Mouse (Mus musculus): ENCODE data around the gene Zbed3. TPM values are rescaled to one million over a fixed set of nuclear protein-coding genes. Genes with fewer than 3 reads are reported as not detected.
A peak's percentile ranks its signal among the peaks of the same experiment; 100 is the strongest.

The Zbed3 gene
- polyA plus RNA-seq, 1 experiment, result 13.7 TPM

GRCm38 (mm10) chr13:95320451-95320850, 3.0 kb upstream of the Zbed3 start:
- no peak overlapping the region for H3K27ac ChIP-seq (ENCODE audit: insufficient read depth, low read length)

GRCm38 (mm10) chr13:95323950-95324625, 676 bp downstream of the Zbed3 start:
- TF ChIP-seq CTCF (IDR thresholded peaks at IDR 0.05; ENCODE audit: low read depth, low read length), result peak; percentile 45
- no peak for TF ChIP-seq EP300 (IDR thresholded peaks at IDR 0.05; ENCODE audit: insufficient read depth, low read depth, low read length)
- no peaks in the 10 kb centered on the region for H3K36me3 ChIP-seq (ENCODE audit: control insufficient read depth, insufficient read depth, low read length, poor library complexity, severe bottlenecking)
- H3K4me1 ChIP-seq (ENCODE audit: control insufficient read depth, insufficient read depth, low read length), result peaks cover 3% of the 10 kb centered on the region
- no peak overlapping the region for H3K27ac ChIP-seq (ENCODE audit: insufficient read depth, low read length)
- H3K9me3 ChIP-seq (replicated peaks; ENCODE audit: control insufficient read depth, insufficient read depth, low read length, poor library complexity, severe bottlenecking), result no peaks in the 10 kb centered on the region
- peak overlapping the region; percentile 91 for H3K9ac ChIP-seq (ENCODE audit: low read depth, poor library complexity, severe bottlenecking)
- H3K27me3 ChIP-seq (ENCODE audit: control insufficient read depth, insufficient read depth, low read length, poor library complexity, severe bottlenecking), result no peaks in the 10 kb centered on the region; the same call in 1 of the 2 replicates
- H3K4me3 ChIP-seq (ENCODE audit: low read depth, low read length), result peak overlapping the region; percentile 62

More at GRCm38 (mm10) chr13:95320451-95320850, 3.0 kb upstream of the Zbed3 start:
- no peaks in the 10 kb centered on the region for H3K36me3 ChIP-seq (ENCODE audit: control insufficient read depth, insufficient read depth, low read length, poor library complexity, severe bottlenecking)
- no peak overlapping the region for H3K4me3 ChIP-seq (ENCODE audit: low read depth, low read length)
- no peak overlapping the region for H3K9ac ChIP-seq (ENCODE audit: low read depth, poor library complexity, severe bottlenecking)
- no peaks in the 10 kb centered on the region for H3K4me1 ChIP-seq (ENCODE audit: control insufficient read depth, insufficient read depth, low read length)
- H3K9me3 ChIP-seq (replicated peaks; ENCODE audit: control insufficient read depth, insufficient read depth, low read length, poor library complexity, severe bottlenecking), result no peaks in the 10 kb centered on the region
- TF ChIP-seq POLR2A (IDR thresholded peaks at IDR 0.05; ENCODE audit: insufficient read depth, low read length) (no peak), CTCF (IDR thresholded peaks at IDR 0.05; ENCODE audit: low read depth, low read length) (no peak), EP300 (IDR thresholded peaks at IDR 0.05; ENCODE audit: insufficient read depth, low read depth, low read length) (no peak)
- no peaks in the 10 kb centered on the region; the same call in 1 of the 2 replicates for H3K27me3 ChIP-seq (ENCODE audit: control insufficient read depth, insufficient read depth, low read length, poor library complexity, severe bottlenecking)

- Histone ChIP-seq H3K9me3 (replicated peaks; ENCODE audit: control insufficient read depth, insufficient read depth, low read length, poor library complexity, severe bottlenecking) (no peaks in the 10 kb centered on the region), H3K27me3 (ENCODE audit: control insufficient read depth, insufficient read depth, low read length, poor library complexity, severe bottlenecking) (no peaks in the 10 kb centered on the region; the same call in 1 of the 2 replicates), H3K27ac (ENCODE audit: insufficient read depth, low read length) (no peak overlapping the region), H3K4me3 (ENCODE audit: low read depth, low read length) (peak overlapping the region; percentile 62), H3K36me3 (ENCODE audit: control insufficient read depth, insufficient read depth, low read length, poor library complexity, severe bottlenecking) (no peaks in the 10 kb centered on the region), H3K4me1 (ENCODE audit: control insufficient read depth, insufficient read depth, low read length) (peaks cover 3% of the 10 kb centered on the region), H3K9ac (ENCODE audit: low read depth, poor library complexity, severe bottlenecking) (peak overlapping the region; percentile 91)
- TF ChIP-seq CTCF (IDR thresholded peaks at IDR 0.05; ENCODE audit: low read depth, low read length), result no peak
- TF ChIP-seq EP300 (IDR thresholded peaks at IDR 0.05; ENCODE audit: insufficient read depth, low read depth, low read length), result no peak
- TF ChIP-seq POLR2A (IDR thresholded peaks at IDR 0.05; ENCODE audit: insufficient read depth, low read length), result no peak
These were observed 1.2 kb downstream of the Zbed3 start for GRCm38 (mm10) chr13:95324626-95325079.

GRCm38 (mm10) chr13:95325080-95325906, 1.9 kb downstream of the Zbed3 start:
- H3K9me3 ChIP-seq (replicated peaks; ENCODE audit: control insufficient read depth, insufficient read depth, low read length, poor library complexity, severe bottlenecking), result no peaks in the 10 kb centered on the region
- peak overlapping the region; percentile 62 for H3K4me3 ChIP-seq (ENCODE audit: low read depth, low read length)
- TF ChIP-seq CTCF (IDR thresholded peaks at IDR 0.05; ENCODE audit: low read depth, low read length), result no peak
- peak; percentile 14 for TF ChIP-seq POLR2A (IDR thresholded peaks at IDR 0.05; ENCODE audit: insufficient read depth, low read length)
- 0 out of 2 replicates have a peak, but pooled peaks have one; percentile 22 for TF ChIP-seq EP300 (IDR thresholded peaks at IDR 0.05; ENCODE audit: insufficient read depth, low read depth, low read length)
- H3K4me1 ChIP-seq (ENCODE audit: control insufficient read depth, insufficient read depth, low read length), result peaks cover 3% of the 10 kb centered on the region
- H3K27ac ChIP-seq (ENCODE audit: insufficient read depth, low read length), result no peak overlapping the region
- peak overlapping the region; percentile 91 for H3K9ac ChIP-seq (ENCODE audit: low read depth, poor library complexity, severe bottlenecking)
- H3K27me3 ChIP-seq (ENCODE audit: control insufficient read depth, insufficient read depth, low read length, poor library complexity, severe bottlenecking), result no peaks in the 10 kb centered on the region; the same call in 1 of the 2 replicates
- H3K36me3 ChIP-seq (ENCODE audit: control insufficient read depth, insufficient read depth, low read length, poor library complexity, severe bottlenecking), result no peaks in the 10 kb centered on the region

GRCm38 (mm10) chr13:95325907-95326550, 2.6 kb downstream of the Zbed3 start:
- Histone ChIP-seq H3K9ac (ENCODE audit: low read depth, poor library complexity, severe bottlenecking) (peak overlapping the region; percentile 91), H3K9me3 (replicated peaks; ENCODE audit: control insufficient read depth, insufficient read depth, low read length, poor library complexity, severe bottlenecking) (no peaks in the 10 kb centered on the region), H3K36me3 (ENCODE audit: control insufficient read depth, insufficient read depth, low read length, poor library complexity, severe bottlenecking) (no peaks in the 10 kb centered on the region), H3K4me1 (ENCODE audit: control insufficient read depth, insufficient read depth, low read length) (peaks cover 3% of the 10 kb centered on the region), H3K27me3 (ENCODE audit: control insufficient read depth, insufficient read depth, low read length, poor library complexity, severe bottlenecking) (no peaks in the 10 kb centered on the region; the same call in 1 of the 2 replicates), H3K4me3 (ENCODE audit: low read depth, low read length) (peak overlapping the region; percentile 62), H3K27ac (ENCODE audit: insufficient read depth, low read length) (no peak overlapping the region)
- TF ChIP-seq EP300 (IDR thresholded peaks at IDR 0.05; ENCODE audit: insufficient read depth, low read depth, low read length) (no peak), CTCF (IDR thresholded peaks at IDR 0.05; ENCODE audit: low read depth, low read length) (no peak), POLR2A (IDR thresholded peaks at IDR 0.05; ENCODE audit: insufficient read depth, low read length) (no peak)
